Mouse (Mus musculus): Measurements from ENCODE around the gene Olfm1. TPM values are rescaled to one million over a fixed set of nuclear protein-coding genes. Genes with fewer than 3 reads are reported as not detected.
A peak's percentile ranks its signal among the peaks of the same experiment; 100 is the strongest.

Olfm1 gene
- polyA plus RNA-seq, 1 experiment from 2014 or later: 324 TPM

GRCm38 (mm10) chr2:28217783-28218182 is 25.0 kb downstream of the Olfm1 start:
- WGBS: 92% methylated on average over 1 of the region's 1 CpGs
- Histone ChIP-seq H3K4me1 (replicated peaks) (peaks cover 10% of the 10 kb centered on the region), H3K27me3 (no peaks in the 10 kb centered on the region), H3K9me3 (no peaks in the 10 kb centered on the region), H3K27ac (replicated peaks) (no peak overlapping the region), H3K4me3 (no peak overlapping the region), H3K4me2 (no peak overlapping the region), H3K36me3 (peaks cover 82% of the 10 kb centered on the region), H3K9ac (no peak overlapping the region)
- no peak for ATAC-seq (ENCODE audit: low read depth)

DNA sequence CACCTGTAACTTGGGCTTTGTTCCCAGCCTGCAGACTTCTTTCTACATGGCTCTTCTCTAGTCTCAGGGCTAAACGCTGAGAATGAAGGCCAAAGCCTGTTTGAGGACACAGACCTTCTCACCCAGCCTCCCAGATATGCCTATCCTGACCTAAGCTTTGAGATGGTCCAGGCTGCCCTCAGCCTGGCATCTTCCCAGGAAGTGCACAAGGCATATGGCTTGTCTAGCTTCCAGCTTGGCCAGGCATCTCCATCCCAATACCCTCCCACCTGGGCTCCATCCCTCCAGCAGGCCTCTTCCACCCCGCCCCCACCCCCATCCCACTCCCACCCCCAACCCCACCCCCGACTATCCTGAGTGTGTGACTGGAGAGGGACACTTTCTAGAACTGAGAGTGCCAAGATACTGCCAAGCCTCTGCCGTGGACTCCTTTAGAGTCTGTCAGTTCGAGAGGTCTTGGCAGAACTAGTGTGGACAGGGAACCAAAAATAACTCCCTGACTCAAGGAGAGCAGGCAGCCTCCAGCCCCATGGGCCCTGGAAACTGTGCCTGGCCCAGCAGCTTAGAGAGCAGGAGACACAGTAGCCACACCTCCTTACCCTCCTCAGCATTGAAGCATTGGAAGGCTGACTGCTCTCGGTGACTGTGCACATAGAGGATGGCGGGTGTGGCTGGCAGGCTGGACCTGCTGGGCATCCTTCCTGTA is 26.0 kb downstream of the Olfm1 start:
- no peaks in the 10 kb centered on the region for H3K9me3 ChIP-seq
- H3K27ac ChIP-seq (replicated peaks): no peak overlapping the region
- WGBS: 84% methylated on average over 7 of the region's 7 CpGs
- no peak overlapping the region for H3K4me2 ChIP-seq
- H3K36me3 ChIP-seq: peaks cover 83% of the 10 kb centered on the region
- H3K9ac ChIP-seq: no peak overlapping the region
- no peak overlapping the region for H3K4me3 ChIP-seq
- no peaks in the 10 kb centered on the region for H3K4me1 ChIP-seq (replicated peaks)
- H3K27me3 ChIP-seq: no peaks in the 10 kb centered on the region
- ATAC-seq (ENCODE audit: low read depth): no peak

DNA sequence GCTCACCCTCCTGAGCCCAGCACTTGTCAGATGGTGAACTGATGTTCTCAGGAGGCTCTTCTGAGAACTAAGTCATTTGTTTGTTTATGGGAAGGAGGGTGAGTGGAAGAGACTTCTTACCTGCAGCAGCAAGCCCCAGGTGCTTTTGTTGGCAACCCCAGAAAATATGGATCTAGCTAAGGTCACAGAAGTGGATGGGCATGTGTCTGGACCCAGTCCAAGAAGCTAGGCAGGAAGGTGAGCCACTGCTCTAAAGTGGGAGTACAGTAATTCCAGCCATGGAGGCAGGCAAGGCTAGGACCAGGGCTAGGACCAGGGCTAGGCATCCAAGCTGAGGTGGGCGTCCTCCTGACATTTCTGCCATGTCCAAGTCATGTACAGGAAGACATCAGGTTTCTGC is 26.8 kb downstream of the Olfm1 start:
- Histone ChIP-seq H3K27me3 (no peaks in the 10 kb centered on the region), H3K27ac (replicated peaks) (no peak overlapping the region), H3K36me3 (peaks cover 80% of the 10 kb centered on the region), H3K9me3 (no peaks in the 10 kb centered on the region), H3K4me1 (replicated peaks) (peaks cover 2% of the 10 kb centered on the region; the same call in 1 of the 2 replicates), H3K4me3 (no peak overlapping the region), H3K9ac (no peak overlapping the region), H3K4me2 (no peak overlapping the region)
- WGBS: 92% methylated on average over 1 of the region's 1 CpGs
- ATAC-seq (ENCODE audit: low read depth): no peak

- no peak for ATAC-seq (ENCODE audit: low read depth)
- Histone ChIP-seq H3K27ac (replicated peaks) (no peak overlapping the region), H3K9ac (no peak overlapping the region), H3K4me1 (replicated peaks) (peaks cover 15% of the 10 kb centered on the region), H3K4me2 (no peak overlapping the region), H3K36me3 (peaks cover 77% of the 10 kb centered on the region), H3K9me3 (no peaks in the 10 kb centered on the region), H3K4me3 (no peak overlapping the region), H3K27me3 (no peaks in the 10 kb centered on the region)
- WGBS: 82% methylated on average over 2 of the region's 2 CpGs
These were observed 29.0 kb downstream of the Olfm1 start for GRCm38 (mm10) chr2:28221803-28222202.

GRCm38 (mm10) chr2:28224819-28225218 is 32.0 kb downstream of the Olfm1 start:
- WGBS: 63% methylated on average over 5 of the region's 5 CpGs
- Histone ChIP-seq H3K9ac (no peak overlapping the region), H3K4me2 (no peak overlapping the region), H3K27ac (replicated peaks) (no peak overlapping the region), H3K9me3 (no peaks in the 10 kb centered on the region), H3K4me3 (no peak overlapping the region), H3K36me3 (peaks cover 65% of the 10 kb centered on the region), H3K4me1 (replicated peaks) (peaks cover 26% of the 10 kb centered on the region), H3K27me3 (no peaks in the 10 kb centered on the region)
- no peak for ATAC-seq (ENCODE audit: low read depth)

DNA sequence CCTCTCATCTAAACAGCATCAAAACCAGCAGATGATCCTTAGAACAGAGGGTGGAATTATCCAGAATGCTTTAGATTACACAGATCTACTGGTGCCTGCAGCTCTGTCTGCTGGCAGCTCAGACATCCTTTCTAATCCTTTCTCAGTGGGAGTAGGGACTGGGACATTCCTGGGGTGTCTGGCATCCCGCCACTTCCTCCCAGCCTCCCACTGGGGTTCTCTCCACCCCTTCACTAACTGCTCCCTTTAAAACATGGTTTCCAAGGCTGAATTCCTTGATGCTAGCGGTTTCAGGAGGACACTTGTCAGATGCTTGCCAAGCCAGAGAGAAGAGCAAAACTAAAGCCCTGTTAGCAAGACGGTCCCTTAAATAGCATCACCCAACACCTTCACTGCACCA is 33.1 kb downstream of the Olfm1 start:
- WGBS: 66% methylated on average over 3 of the region's 3 CpGs

GRCm38 (mm10) chr2:28226971-28227370 is 34.2 kb downstream of the Olfm1 start:
- no peaks in the 10 kb centered on the region for H3K9me3 ChIP-seq
- H3K27ac ChIP-seq (replicated peaks): no peak overlapping the region
- peaks cover 26% of the 10 kb centered on the region for H3K4me1 ChIP-seq (replicated peaks)
- no peak for ATAC-seq (ENCODE audit: low read depth)
- WGBS: 63% methylated on average over 5 of the region's 5 CpGs
- no peak overlapping the region for H3K4me2 ChIP-seq
- H3K27me3 ChIP-seq: no peaks in the 10 kb centered on the region
- no peak overlapping the region for H3K4me3 ChIP-seq
- no peak overlapping the region for H3K9ac ChIP-seq
- peaks cover 72% of the 10 kb centered on the region for H3K36me3 ChIP-seq

More for the DNA sequence above, 33.1 kb downstream of the Olfm1 start:
- no peak overlapping the region for H3K27ac ChIP-seq (replicated peaks)
- no peaks in the 10 kb centered on the region for H3K9me3 ChIP-seq
- no peak overlapping the region for H3K4me3 ChIP-seq
- H3K9ac ChIP-seq: no peak overlapping the region
- H3K36me3 ChIP-seq: peaks cover 69% of the 10 kb centered on the region
- peaks cover 26% of the 10 kb centered on the region for H3K4me1 ChIP-seq (replicated peaks)
- no peaks in the 10 kb centered on the region for H3K27me3 ChIP-seq
- H3K4me2 ChIP-seq: no peak overlapping the region
- no peak for ATAC-seq (ENCODE audit: low read depth)

- H3K27ac ChIP-seq (replicated peaks): no peak overlapping the region
- H3K4me1 ChIP-seq (replicated peaks): peaks cover 26% of the 10 kb centered on the region
- H3K27me3 ChIP-seq: no peaks in the 10 kb centered on the region
- H3K9me3 ChIP-seq: no peaks in the 10 kb centered on the region
- H3K36me3 ChIP-seq: peaks cover 64% of the 10 kb centered on the region
- 57% methylated on average over 8 of the region's 8 CpGs for WGBS
- no peak overlapping the region for H3K4me2 ChIP-seq
- no peak for ATAC-seq (ENCODE audit: low read depth)
- no peak overlapping the region for H3K4me3 ChIP-seq
- H3K9ac ChIP-seq: no peak overlapping the region
These were observed 34.9 kb downstream of the Olfm1 start for GRCm38 (mm10) chr2:28227589-28228191.

DNA sequence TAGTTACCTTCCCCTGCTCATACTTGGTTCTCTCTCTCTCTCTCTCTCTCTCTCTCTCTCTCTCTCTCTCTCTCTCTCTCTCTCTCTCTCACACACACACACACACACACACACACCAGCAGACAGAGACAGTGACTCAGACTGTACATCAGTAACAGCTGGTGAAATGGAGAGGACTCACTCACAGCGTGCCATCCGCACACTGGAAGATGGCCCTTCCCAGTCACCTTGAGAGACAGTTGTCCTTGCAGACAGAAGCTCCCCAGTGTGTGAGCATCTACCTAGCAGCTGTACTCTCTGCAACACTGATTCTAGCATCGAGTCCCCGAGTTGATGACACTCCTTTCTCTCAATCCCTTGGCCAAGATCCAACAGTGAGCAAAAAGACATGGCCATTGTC is 35.6 kb downstream of the Olfm1 start:
- Histone ChIP-seq H3K4me2 (no peak overlapping the region), H3K27ac (replicated peaks) (no peak overlapping the region), H3K4me3 (no peak overlapping the region), H3K4me1 (replicated peaks) (peaks cover 26% of the 10 kb centered on the region), H3K36me3 (peaks cover 59% of the 10 kb centered on the region), H3K9ac (no peak overlapping the region), H3K27me3 (no peaks in the 10 kb centered on the region), H3K9me3 (no peaks in the 10 kb centered on the region)
- WGBS: 84% methylated on average over 4 of the region's 4 CpGs
- ATAC-seq (ENCODE audit: low read depth): no peak

- H3K4me3 ChIP-seq: no peak overlapping the region
- no peaks in the 10 kb centered on the region for H3K9me3 ChIP-seq
- no peak for ATAC-seq (ENCODE audit: low read depth)
- 0 out of 2 replicates have a peak, but pooled peaks cover 3% of the 10 kb centered on the region for H3K4me1 ChIP-seq (replicated peaks)
- no peak overlapping the region for H3K27ac ChIP-seq (replicated peaks)
- H3K36me3 ChIP-seq: peaks cover 13% of the 10 kb centered on the region
- no peak overlapping the region for H3K9ac ChIP-seq
- no peak overlapping the region for H3K4me2 ChIP-seq
- no peaks in the 10 kb centered on the region for H3K27me3 ChIP-seq
- 72% methylated on average over 4 of the region's 4 CpGs for WGBS
These were observed 42.3 kb downstream of the Olfm1 start for GRCm38 (mm10) chr2:28235129-28235528.

DNA sequence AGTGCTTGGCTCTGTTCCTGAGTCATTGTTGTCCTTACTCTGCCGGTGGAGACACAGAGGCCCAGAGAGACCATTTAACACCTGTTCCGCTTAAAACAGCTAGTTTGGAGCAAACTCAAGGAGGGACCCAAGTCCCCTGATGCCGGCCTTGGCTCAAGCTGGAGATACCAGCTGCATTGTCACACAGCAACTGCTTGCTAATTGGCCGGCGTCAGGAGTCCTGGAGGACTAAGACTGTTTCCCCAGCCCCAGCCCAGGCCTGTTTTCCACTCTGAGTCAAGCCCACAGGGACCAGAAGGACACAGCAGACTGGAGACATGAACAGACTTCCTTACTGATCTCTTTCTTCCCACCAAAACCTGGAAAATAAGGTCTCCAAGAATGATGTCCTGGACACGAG is 43.7 kb downstream of the Olfm1 start:
- Histone ChIP-seq H3K9ac (no peak overlapping the region), H3K27me3 (no peaks in the 10 kb centered on the region), H3K27ac (replicated peaks) (no peak overlapping the region), H3K4me1 (replicated peaks) (peaks cover 10% of the 10 kb centered on the region), H3K9me3 (no peaks in the 10 kb centered on the region), H3K4me3 (no peak overlapping the region), H3K36me3 (no peaks in the 10 kb centered on the region), H3K4me2 (no peak overlapping the region)
- WGBS: 63% methylated on average over 6 of the region's 6 CpGs
- no peak for ATAC-seq (ENCODE audit: low read depth)

GRCm38 (mm10) chr2:28239616-28240015 is 46.8 kb downstream of the Olfm1 start:
- no peak overlapping the region for H3K9ac ChIP-seq
- no peak overlapping the region for H3K27ac ChIP-seq (replicated peaks)
- H3K36me3 ChIP-seq: no peaks in the 10 kb centered on the region
- peaks cover 22% of the 10 kb centered on the region for H3K4me1 ChIP-seq (replicated peaks)
- WGBS: 82% methylated on average over 8 of the region's 8 CpGs
- no peaks in the 10 kb centered on the region for H3K9me3 ChIP-seq
- no peaks in the 10 kb centered on the region for H3K27me3 ChIP-seq
- H3K4me2 ChIP-seq: no peak overlapping the region
- H3K4me3 ChIP-seq: no peak overlapping the region
- no peak for ATAC-seq (ENCODE audit: low read depth)

DNA sequence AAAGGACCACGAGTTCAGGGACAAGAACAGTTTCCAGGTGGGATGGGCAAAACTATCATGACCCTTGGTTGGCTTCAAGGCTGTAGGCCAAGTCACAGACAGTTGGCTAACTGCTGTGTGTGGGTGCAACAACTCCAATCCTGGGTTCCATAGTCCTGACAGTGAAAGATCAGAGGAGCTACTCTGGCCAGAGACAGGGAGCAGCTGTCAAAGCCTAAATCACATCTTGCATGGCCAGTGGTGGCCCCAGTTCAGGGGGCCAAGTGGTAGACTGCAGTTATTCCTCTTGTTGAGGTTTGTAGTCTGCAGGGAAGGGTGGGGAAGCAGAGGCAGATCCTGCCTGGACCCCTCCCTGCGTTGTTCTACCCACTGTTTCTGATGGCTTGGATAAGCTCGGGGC is 48.1 kb downstream of the Olfm1 start:
- Histone ChIP-seq H3K4me2 (no peak overlapping the region), H3K9ac (no peak overlapping the region), H3K27me3 (no peaks in the 10 kb centered on the region), H3K36me3 (no peaks in the 10 kb centered on the region), H3K27ac (replicated peaks) (peak overlapping the region; percentile 59), H3K4me3 (no peak overlapping the region), H3K4me1 (replicated peaks) (peaks cover 22% of the 10 kb centered on the region), H3K9me3 (no peaks in the 10 kb centered on the region)
- WGBS: 88% methylated on average over 3 of the region's 3 CpGs
- ATAC-seq (ENCODE audit: low read depth): no peak
